Mouse (Mus musculus): ENCODE results near the gene Phykpl.

DNA sequence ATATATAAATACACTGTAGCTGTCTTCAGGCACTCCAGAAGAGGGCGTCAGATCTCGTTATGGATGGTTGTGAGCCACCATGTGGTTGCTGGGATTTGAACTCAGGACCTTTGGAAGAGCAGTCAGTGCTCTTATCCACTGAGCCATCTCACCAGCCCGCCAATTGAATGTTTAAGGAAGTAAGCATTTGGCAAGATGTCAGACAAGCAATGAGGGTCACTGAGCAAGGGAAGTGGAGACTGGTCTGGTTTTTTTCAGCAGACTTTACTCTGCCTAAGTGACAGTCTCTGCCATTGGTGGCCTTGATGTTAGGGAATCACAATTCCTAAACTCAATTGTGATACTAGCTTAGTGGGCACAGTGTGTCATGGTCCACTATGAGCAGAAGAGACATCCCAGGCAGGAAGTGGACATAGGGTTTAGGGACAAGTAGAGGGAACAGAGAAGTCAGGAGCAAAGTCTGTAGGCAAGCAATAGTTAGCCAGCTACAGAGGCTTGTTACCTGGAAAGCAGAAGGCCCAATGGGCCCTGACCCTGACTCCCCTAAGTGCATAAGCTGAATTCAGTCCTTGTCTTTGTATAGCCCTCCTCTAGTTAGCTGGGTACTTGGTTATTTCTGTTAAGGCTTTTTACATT, 10.3 kb downstream of the Phykpl start:
- TF ChIP-seq CTCF (IDR thresholded peaks at IDR 0.05; ENCODE audit: control insufficient read depth, insufficient read depth, insufficient read length) (no peak), MAX (IDR thresholded peaks at IDR 0.05) (no peak), MYOD1 (IDR thresholded peaks at IDR 0.05; ENCODE audit: control insufficient read depth, insufficient read length, low read depth) (no peak), USF1 (IDR thresholded peaks at IDR 0.05; ENCODE audit: low read depth) (no peak), MYOG (IDR thresholded peaks at IDR 0.05; ENCODE audit: control insufficient read depth, extremely low read depth, insufficient read length) (no peak)

All from C2C12 (cell line).